Mouse (Mus musculus) heart, postnatal 0 days (tissue): ENCODE measurements around the gene C2cd2.

Experiments
- CTCF ChIP-seq: IDR thresholded peaks from 2 replicates; pipeline ENCODE4 v1.5.1; 2016; ENCODE audit warnings: antibody characterized with exemption, control low read depth, low read depth
- EP300 ChIP-seq: IDR thresholded peaks from 2 replicates; pipeline ENCODE4 v1.6.1; 2016; ENCODE audit warnings: antibody characterized with exemption, low read depth

GRCm38 (mm10) chr16:97887762-97888161 is 74.6 kb downstream of the C2cd2 start:
- TF ChIP-seq CTCF = no peak
- no peak for TF ChIP-seq EP300
